ENCODE assay signal across 8 mouse cellular contexts in genomic region chr2:144458355-144458754, GRCm38 (mm10).
DNase-seq lines count a peak whose midpoint lies in the region; ATAC-seq and TF ChIP-seq lines count a peak whose summit lies in the region.

No protein-coding gene starts in this region.

- 0 out of 2 replicates have a peak, but pooled peaks cover 3% of the 10 kb centered on the region for H3K4me1 ChIP-seq in kidney, postnatal 0 days (replicated peaks; ENCODE audit: insufficient read depth, low read length)
- no peaks in the 10 kb centered on the region for H3K4me1 ChIP-seq in forebrain, embryonic 11.5 days (replicated peaks; ENCODE audit: control insufficient read depth, insufficient read depth, low read length)
- 0 out of 2 replicates have a peak, but pooled peaks cover 4% of the 10 kb centered on the region for H3K4me1 ChIP-seq in intestine, embryonic 15.5 days (replicated peaks)
- H3K4me1 ChIP-seq in midbrain, embryonic 16.5 days (ENCODE audit: control insufficient read depth, insufficient read depth, low read length) = peaks cover 9% of the 10 kb centered on the region; the same call in 1 of the 2 replicates

- no peak for ATAC-seq in kidney, postnatal 0 days (replicated peaks; ENCODE audit: low FRiP score, low read depth)
- no peak for ATAC-seq in forebrain, embryonic 11.5 days (replicated peaks; ENCODE audit: low FRiP score)
- ATAC-seq in intestine, embryonic 15.5 days = no peak
- 0 out of 2 replicates have a peak, but pooled peaks have one; percentile 25 for ATAC-seq in midbrain, embryonic 16.5 days

- 0 out of 2 replicates have a peak overlapping the region, but pooled peaks have one; percentile 59 for H3K9ac ChIP-seq in kidney, postnatal 0 days (ENCODE audit: low read depth, low read length)
- no peak overlapping the region; the same call in 1 of the 2 replicates for H3K9ac ChIP-seq in forebrain, embryonic 11.5 days (ENCODE audit: low read length)
- no peak overlapping the region for H3K9ac ChIP-seq in intestine, embryonic 15.5 days
- H3K9ac ChIP-seq in midbrain, embryonic 16.5 days (ENCODE audit: low read depth, low read length) = no peak overlapping the region; the same call in 1 of the 2 replicates

- H3K9me3 ChIP-seq in kidney, postnatal 0 days (replicated peaks; ENCODE audit: low read length) = no peaks in the 10 kb centered on the region
- no peaks in the 10 kb centered on the region for H3K9me3 ChIP-seq in forebrain, embryonic 11.5 days (ENCODE audit: control insufficient read depth, low read length)
- H3K9me3 ChIP-seq in intestine, embryonic 15.5 days = no peaks in the 10 kb centered on the region
- H3K9me3 ChIP-seq in midbrain, embryonic 16.5 days (replicated peaks; ENCODE audit: control insufficient read depth, low read length, poor library complexity, severe bottlenecking) = no peaks in the 10 kb centered on the region

- no peak overlapping the region for H3K27ac ChIP-seq in kidney, postnatal 0 days
- no peak overlapping the region for H3K27ac ChIP-seq in forebrain, embryonic 11.5 days (ENCODE audit: low read depth, low read length)
- H3K27ac ChIP-seq in intestine, embryonic 15.5 days = no peak overlapping the region
- no peak overlapping the region for H3K27ac ChIP-seq in midbrain, embryonic 16.5 days (ENCODE audit: low read length)

- 73% methylated on average over 6 of the region's 6 CpGs for WGBS in kidney, postnatal 0 days
- WGBS in forebrain, embryonic 11.5 days = 72% methylated on average over 6 of the region's 6 CpGs
- WGBS in intestine, embryonic 15.5 days = 74% methylated on average over 6 of the region's 6 CpGs
- 75% methylated on average over 6 of the region's 6 CpGs for WGBS in midbrain, embryonic 16.5 days

- no peak for TF ChIP-seq CTCF in kidney, postnatal 0 days (IDR thresholded peaks at IDR 0.05; ENCODE audit: low read depth)

- intact Hi-C loops in left cerebral cortex, postnatal 10 days (cut with DNase I) = loop anchor here (10.0 kb wide), 2 partner anchors 194 to 594 kb away; partner anchors contain the start of gene Bfsp1

- H3K4me2 ChIP-seq in kidney, postnatal 0 days (ENCODE audit: low read length) = peak overlapping the region; percentile 59; the same call in 1 of the 2 replicates
- peak overlapping the region; percentile 54 for H3K4me2 ChIP-seq in forebrain, embryonic 11.5 days (ENCODE audit: low read depth, low read length, severe bottlenecking)
- H3K4me2 ChIP-seq in intestine, embryonic 15.5 days (replicated peaks) = peak overlapping the region; percentile 80
- peak overlapping the region; percentile 70 for H3K4me2 ChIP-seq in midbrain, embryonic 16.5 days (ENCODE audit: low read length)

- no peaks in the 10 kb centered on the region for H3K27me3 ChIP-seq in kidney, postnatal 0 days (ENCODE audit: insufficient read depth, low read length)
- H3K27me3 ChIP-seq in forebrain, embryonic 11.5 days (ENCODE audit: control insufficient read depth, insufficient read depth, low read length) = no peaks in the 10 kb centered on the region
- H3K27me3 ChIP-seq in intestine, embryonic 15.5 days (replicated peaks) = no peaks in the 10 kb centered on the region
- H3K27me3 ChIP-seq in midbrain, embryonic 16.5 days (ENCODE audit: control insufficient read depth, insufficient read depth, low read depth, low read length) = peaks cover 14% of the 10 kb centered on the region

- no peak for DNase-seq in kidney, postnatal 0 days (ENCODE audit: low spot score)
- DNase-seq in kidney, postnatal 4 days = no peak
- no peak for DNase-seq in forebrain, embryonic 11.5 days (ENCODE audit: low spot score)
- no peak for DNase-seq in urinary bladder, adult 18-20 months (ENCODE audit: low spot score in 2 of 2)
- no peak for DNase-seq in left cerebral cortex, postnatal 10 days (ENCODE audit: extremely low spot score in 1 of 2, low spot score in 2 of 2)
- no peak for DNase-seq in embryo, embryonic 10.5 days (ENCODE audit: low spot score)

- H3K36me3 ChIP-seq in kidney, postnatal 0 days (ENCODE audit: insufficient read depth, low read length) = no peaks in the 10 kb centered on the region
- no peaks in the 10 kb centered on the region for H3K36me3 ChIP-seq in forebrain, embryonic 11.5 days (ENCODE audit: control insufficient read depth, insufficient read depth, low read length)
- H3K36me3 ChIP-seq in intestine, embryonic 15.5 days = no peaks in the 10 kb centered on the region
- no peaks in the 10 kb centered on the region for H3K36me3 ChIP-seq in midbrain, embryonic 16.5 days (ENCODE audit: control insufficient read depth, insufficient read depth, low read length)

- 0 out of 2 replicates have a peak overlapping the region, but pooled peaks have one; percentile 46 for H3K4me3 ChIP-seq in kidney, postnatal 0 days (replicated peaks; ENCODE audit: low read depth, low read length)
- peak overlapping the region; percentile 46 for H3K4me3 ChIP-seq in forebrain, embryonic 11.5 days (ENCODE audit: low read depth, low read length)
- peak overlapping the region; percentile 56 for H3K4me3 ChIP-seq in intestine, embryonic 15.5 days (replicated peaks)
- H3K4me3 ChIP-seq in midbrain, embryonic 16.5 days (ENCODE audit: low read depth, low read length) = peak overlapping the region; percentile 44
